Mouse (Mus musculus) brain, embryonic 14.5 days (tissue): ENCODE results near the gene Zic1. TPM values are rescaled to one million over a fixed set of nuclear protein-coding genes. Genes with fewer than 3 reads are reported as not detected.
A peak's percentile ranks its signal among the peaks of the same experiment; 100 is the strongest.

Source experiments
- DNase-seq: peaks from one replicate; pipeline ENCODE4 v3.0.0-alpha.2; 2011; ENCODE audit warnings: low read depth
- CTCF ChIP-seq: fragments of 200-500 bp; IDR thresholded peaks from 2 replicates; pipeline ENCODE4 v1.5.1; 2012; ENCODE audit warnings: inconsistent platforms, mild to moderate bottlenecking, moderate library complexity, borderline replicate concordance; ENCODE audit not compliant: insufficient read depth, insufficient read length; ENCODE audit errors: extremely low read depth
- POLR2A ChIP-seq: fragments of 200-500 bp; IDR thresholded peaks from 2 replicates; pipeline ENCODE4 v1.6.1; 2012; ENCODE audit warnings: mild to moderate bottlenecking, inconsistent platforms, borderline replicate concordance; ENCODE audit not compliant: poor library complexity, insufficient read depth, insufficient read length, severe bottlenecking; ENCODE audit errors: extremely low read depth
- polyA plus RNA-seq: library from polyadenylated mRNA; depleted of rRNA; stranded (reverse); fragments of >200 nt; gene quantifications from 2 replicates; pipeline ENCODE4 v1.2.3, GENCODE M21; 2012; rRNA removed

The Zic1 gene
- polyA plus RNA-seq = 576 and 642 TPM in 2 replicates

DNA sequence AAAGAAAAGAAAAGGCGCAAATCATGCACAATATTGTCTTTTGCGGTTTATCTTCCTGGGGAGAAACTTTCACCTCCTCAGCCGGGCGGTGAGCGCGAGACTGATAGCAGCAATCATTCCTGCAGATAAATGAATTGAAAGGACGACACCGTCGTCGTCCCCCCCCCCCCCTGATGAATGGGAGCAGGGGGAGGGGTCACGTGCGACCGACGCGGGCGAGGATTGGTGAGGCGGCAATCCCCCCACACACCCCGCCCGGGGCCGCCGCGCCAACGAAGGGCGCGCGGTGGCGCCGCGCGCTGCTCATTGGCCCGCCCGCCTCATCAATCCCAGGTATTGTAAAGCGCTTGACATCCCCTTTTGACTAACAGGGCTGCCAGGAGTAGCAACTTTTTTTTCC is at the start of gene Zic1:
Zic1 (minus strand) TSS at position 147 of the 400 bp plus-strand sequence.
- peak; percentile 31; the same call in 1 of the 2 replicates for TF ChIP-seq POLR2A
- TF ChIP-seq CTCF = no peak
- DNase-seq = peak; percentile 96

DNA sequence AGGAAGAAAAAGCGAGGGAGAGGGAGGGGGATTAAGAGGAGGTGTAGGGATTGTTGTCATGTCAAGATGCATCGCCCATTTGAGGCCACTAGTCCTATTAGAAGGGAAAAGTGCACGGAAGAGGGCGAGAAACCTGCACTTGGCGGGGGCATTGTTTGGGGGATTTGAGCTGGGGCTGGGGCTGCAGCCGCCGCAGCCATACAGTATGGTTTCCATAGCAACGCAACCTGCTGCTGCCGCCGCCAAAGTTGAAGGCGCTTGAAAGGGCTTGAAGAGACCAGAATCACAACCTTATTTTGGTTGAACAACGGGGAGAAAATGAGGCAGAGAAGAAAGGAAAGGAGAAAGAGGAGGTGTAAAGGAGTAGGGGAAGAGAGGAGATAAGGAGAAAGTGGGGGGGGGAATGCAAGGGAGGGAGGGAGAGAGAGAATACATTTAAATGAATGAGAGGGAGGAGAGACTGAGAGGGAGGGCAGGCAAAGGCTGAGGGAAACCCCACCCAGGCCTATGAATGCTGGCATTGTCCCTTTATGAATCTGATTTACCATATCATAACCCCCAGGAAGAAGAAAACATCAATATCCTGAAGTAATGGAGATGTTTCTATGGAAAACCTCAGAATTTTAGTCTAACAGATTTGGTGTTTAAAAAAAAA is 48.5 kb upstream of the Zic1 start:
- TF ChIP-seq POLR2A (no peak), CTCF (no peak)
- peak; percentile 93 for DNase-seq

DNA sequence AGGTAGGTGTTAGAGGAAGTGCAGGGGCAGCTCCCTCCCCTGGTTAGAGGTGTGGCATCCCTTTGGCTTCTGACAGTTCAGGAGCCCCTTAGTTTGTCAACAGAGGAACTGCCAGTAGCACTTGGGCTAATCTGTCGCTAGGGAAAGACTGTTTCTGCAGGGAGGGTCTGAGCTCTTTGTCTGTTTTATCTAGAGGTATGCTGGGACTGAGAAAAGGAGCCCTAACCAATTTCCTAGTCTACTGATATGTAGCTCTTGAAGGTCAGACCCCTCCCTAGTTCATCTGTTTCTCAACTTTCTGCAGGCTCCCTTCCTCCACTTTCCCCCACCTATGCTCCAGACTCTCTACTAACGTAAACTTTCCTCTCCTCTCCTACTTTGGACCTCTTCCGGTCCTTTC is 44.2 kb upstream of the Zic1 start:
- peak; percentile 47 for DNase-seq
- no peak for TF ChIP-seq CTCF
- no peak for TF ChIP-seq POLR2A

DNA sequence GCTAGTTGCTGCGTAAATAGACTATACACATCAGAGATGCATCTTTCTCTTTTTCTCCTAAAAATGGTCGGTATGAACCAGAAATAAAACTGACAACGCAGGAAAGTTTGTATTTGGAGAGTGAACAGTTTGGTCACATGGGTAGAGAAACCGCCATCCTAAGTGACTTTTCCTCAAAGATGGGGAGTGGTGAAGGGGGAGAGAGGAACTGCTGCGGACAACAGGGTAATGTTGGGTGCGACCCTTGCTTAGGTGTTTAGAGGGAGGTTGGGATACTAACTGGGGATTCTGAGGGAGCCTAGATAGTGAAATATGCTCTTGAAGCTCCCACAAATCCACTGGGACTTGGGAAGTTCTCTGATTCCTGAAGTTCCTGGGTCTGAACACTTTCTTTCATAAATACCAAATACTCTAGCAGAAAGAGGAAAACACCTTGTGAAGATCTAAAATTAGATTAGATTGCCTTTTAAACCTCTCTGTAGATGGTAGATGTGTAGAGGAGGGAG is 40.7 kb upstream of the Zic1 start:
- TF ChIP-seq POLR2A = no peak
- no peak for TF ChIP-seq CTCF
- peak; percentile 45 for DNase-seq

DNA sequence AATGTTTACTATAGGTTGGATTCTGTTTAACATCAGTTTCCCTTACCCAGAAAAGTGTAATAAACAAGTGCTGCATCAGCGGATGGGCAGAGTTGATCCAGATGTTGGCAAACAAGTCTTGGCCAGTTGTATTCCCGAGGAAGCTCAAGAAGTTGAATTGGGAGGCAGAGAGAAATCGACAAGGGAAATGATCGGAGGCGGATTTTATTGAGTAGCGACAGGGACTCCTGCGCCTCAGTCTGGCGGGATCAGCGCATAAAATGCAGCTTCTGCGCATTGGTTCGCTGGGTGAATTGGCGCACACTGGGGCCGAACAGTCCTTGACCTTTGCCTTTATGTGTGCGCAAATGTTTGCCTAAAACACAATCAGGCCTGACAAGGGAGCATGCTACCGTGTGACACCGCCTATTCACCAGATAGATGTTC is 40.2 kb upstream of the Zic1 start:
- peak; percentile 76 for DNase-seq

DNA sequence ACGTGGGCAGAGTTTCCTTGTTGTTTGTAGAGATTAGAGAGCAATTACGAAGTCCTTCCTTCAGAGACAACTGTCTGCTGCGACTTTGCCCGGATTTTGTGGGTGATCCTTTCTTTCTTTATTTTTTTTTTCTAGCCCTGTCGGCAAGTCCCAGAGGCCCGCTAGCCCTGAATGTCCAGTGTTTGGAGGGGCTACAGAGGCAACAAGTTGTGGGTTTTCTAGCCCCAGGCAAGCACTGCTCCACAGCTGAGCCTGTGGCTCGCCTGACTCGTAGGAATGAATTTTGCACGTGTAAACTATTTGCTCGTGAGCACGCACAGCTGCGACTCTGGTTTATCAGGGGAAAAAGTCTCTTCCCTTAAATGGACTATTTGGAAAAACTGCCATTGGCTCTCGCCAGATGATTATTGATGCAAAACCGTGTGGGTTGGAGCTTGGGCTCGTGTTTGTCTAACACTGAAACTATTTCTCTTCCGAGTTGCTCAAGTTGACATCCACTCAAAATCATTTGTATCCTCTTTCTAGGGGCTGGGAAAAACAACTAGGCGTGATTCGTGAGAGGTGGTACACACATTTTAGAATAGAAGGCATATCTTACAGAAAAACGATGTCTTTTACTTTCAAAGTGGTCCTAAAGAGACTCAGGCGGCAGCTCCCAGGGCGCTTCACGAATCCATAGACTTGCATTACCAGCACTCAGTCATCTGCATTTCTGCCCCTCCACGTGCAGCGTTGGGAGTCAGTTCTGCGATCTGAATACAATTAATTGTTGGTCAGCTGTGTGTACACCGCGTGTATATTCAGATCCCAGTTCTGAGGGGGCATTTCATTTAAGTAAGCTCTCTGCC is 39.5 kb upstream of the Zic1 start:
- peak; percentile 69 for DNase-seq

More for the DNA sequence above, 40.2 kb upstream of the Zic1 start:
- 0 out of 2 replicates have a peak, but pooled peaks have one; percentile 4 for TF ChIP-seq CTCF
- TF ChIP-seq POLR2A = no peak

DNA sequence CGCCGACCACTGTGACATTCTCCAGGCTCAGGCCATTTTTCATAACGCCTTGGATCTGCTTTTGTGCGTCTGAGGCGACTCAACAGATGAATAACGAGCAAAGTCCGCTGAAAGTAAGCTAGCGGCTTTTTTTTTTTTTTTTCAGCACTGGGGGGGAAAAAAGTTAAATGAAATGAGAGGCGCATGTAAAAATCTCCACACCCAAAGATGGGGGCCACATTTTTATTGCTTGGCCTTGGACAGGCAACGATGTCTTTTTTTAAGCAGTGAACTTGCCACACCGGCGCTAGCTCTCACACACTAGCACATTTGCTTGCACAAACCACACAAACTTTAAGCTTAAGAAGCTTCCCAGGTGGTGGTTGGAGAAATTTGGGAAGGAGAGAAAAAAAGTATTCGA is 38.6 kb upstream of the Zic1 start:
- DNase-seq = peak; percentile 69

More for the DNA sequence above, 39.5 kb upstream of the Zic1 start:
- TF ChIP-seq CTCF (no peak), POLR2A (no peak)

DNA sequence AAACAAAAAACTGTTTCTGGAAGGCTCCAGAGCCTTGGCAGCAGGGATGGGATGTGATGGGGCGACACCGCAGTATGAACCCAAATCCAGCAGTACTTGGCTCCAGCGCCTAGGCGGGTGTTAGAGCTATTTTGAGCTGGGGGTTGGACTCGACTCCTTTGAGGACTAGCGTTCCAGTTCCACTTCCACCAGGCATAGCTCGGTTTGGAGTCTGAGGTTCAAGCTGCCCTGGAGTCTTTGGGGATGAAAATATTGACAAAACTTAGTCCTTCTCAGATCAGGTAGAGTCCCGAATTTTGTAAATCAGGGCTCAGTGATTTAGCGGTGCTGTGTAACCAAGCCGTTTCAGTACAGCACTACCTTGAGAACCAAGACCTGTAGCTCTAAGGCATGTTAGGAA is 35.9 kb upstream of the Zic1 start:
- peak; percentile 34 for DNase-seq

More for the DNA sequence above, 38.6 kb upstream of the Zic1 start:
- no peak for TF ChIP-seq POLR2A
- TF ChIP-seq CTCF = no peak

DNA sequence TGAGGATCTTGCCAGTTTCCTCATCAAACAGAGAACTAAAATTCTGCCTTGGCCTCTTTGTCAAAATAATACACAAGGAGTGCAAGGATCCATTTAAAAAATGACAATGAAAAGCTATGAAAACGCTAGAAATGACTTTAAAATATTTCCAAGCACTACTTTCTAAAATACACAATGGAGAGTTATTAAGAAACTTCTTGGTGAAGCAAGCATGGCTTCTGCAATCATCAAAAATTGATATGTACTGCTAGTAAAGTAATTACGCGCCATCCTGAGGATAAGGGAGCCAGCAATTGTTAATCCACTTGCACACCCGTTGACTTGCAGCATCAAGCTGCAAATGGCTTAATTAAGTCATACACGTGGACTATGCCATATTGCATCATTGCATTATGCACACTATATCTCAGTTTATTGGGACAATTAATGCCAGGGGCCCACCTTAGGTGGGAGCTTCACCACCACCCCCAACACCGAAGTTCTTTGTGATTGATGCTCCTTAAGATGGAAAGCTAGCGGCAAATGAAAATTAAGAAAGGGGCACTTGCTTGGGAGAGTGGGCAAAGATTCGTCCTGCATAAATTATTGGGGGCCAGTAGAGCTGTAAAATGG is 35.0 kb upstream of the Zic1 start:
- TF ChIP-seq CTCF = no peak
- DNase-seq = peak; percentile 65

More for the DNA sequence above, 35.9 kb upstream of the Zic1 start:
- no peak for TF ChIP-seq POLR2A
- no peak for TF ChIP-seq CTCF

DNA sequence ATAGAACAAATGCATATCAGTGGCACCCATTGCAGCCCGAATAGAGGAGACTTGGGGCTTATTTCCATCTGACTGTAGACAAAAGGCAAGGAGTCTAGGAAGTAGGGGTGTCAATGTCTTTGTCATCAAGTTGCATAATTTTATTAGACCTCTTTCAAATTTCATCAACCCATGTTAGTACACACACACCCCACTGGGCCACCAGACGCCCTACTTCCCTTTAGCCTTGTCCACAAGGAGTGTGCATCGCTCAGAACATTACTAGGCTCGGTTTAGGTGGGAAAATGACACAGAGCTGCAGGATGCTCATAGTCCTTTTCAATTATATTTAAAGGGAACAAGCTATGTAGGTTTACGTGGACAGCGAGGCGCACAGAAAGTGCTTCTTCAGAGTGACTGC is 34.4 kb upstream of the Zic1 start:
- DNase-seq = no peak
- no peak for TF ChIP-seq POLR2A
- no peak for TF ChIP-seq CTCF
